Mouse (Mus musculus): Measurements from ENCODE around the gene Lrrc8b.

DNA sequence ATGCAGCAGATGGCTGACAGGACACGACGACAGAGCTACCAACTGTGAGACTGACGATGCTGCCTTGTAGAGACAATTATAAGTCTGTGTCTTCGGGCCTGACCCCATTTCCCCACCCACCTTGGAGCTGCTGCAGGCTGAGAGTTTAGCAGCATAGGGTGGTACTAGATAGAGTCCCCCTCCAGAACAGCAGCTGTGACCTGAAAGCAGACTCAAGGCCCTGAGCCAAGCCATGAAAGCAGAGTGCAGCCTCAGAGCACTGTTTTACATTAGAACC is 4.3 kb upstream of the Lrrc8b start:
- TF ChIP-seq MAFK (IDR thresholded peaks at IDR 0.05; ENCODE audit: insufficient read depth, low read depth, low read length), result no peak
- no peak for TF ChIP-seq CHD2 (IDR thresholded peaks at IDR 0.05; ENCODE audit: low read depth, low read length)

Data from ES-E14 (cell line).